Mouse (Mus musculus): Measurements from ENCODE around the gene Phc2. TPM values are rescaled to one million over a fixed set of nuclear protein-coding genes. Genes with fewer than 3 reads are reported as not detected.

Gene Phc2
- 134 to 143 TPM (median 137 TPM) in 4 replicates for total RNA-seq (2023)

GRCm38 (mm10) chr4:128654505-128655381 is at the start of gene Phc2:
Gene Phc2, plus strand, starts transcription at chr4:128654702.

GRCm38 (mm10) chr4:128609925-128610402 is 44.5 kb upstream of the Phc2 start, which contains the start of gene Zscan20:
Gene Zscan20, minus strand, starts transcription at chr4:128610098.

GRCm38 (mm10) chr4:128618246-128618911 is 36.1 kb upstream of the Phc2 start, which contains the start of gene Tlr12:
Gene Tlr12, minus strand, starts transcription at chr4:128618619.

GRCm38 (mm10) chr4:128755064-128755463 is 100.6 kb downstream of the Phc2 start, which contains the start of gene A3galt2:
Gene A3galt2, plus strand, starts transcription at chr4:128755364.

Other genes with a start within 250 kb of the Phc2 start
- 24.0 to 25.5 TPM (median 25.0 TPM) in 4 replicates for gene Zscan20, start 44.6 kb upstream of the Phc2 start, total RNA-seq (2023)
- gene Tlr12, start 36.1 kb upstream of the Phc2 start, total RNA-seq (2023) = 1.3 to 3.1 TPM (median 1.7 TPM) in 4 replicates
- 3.9 to 4.6 TPM (median 4.2 TPM) in 4 replicates for gene A3galt2, start 100.7 kb downstream of the Phc2 start, total RNA-seq (2023)
- 41.6 to 49.9 TPM (median 46.8 TPM) in 4 replicates for gene Zfp362, start 151.3 kb downstream of the Phc2 start, total RNA-seq (2023)
- 2.3 to 3.5 TPM (median 2.6 TPM) in 4 replicates for gene Trim62, start 228.9 kb downstream of the Phc2 start, total RNA-seq (2023)